Mouse (Mus musculus): ENCODE measurements around the gene Rbm19. TPM values are rescaled to one million over a fixed set of nuclear protein-coding genes. Genes with fewer than 3 reads are reported as not detected.
A peak's percentile ranks its signal among the peaks of the same experiment; 100 is the strongest.

Gene Rbm19
- polyA plus RNA-seq, 1 experiment, result 15.7 TPM

DNA sequence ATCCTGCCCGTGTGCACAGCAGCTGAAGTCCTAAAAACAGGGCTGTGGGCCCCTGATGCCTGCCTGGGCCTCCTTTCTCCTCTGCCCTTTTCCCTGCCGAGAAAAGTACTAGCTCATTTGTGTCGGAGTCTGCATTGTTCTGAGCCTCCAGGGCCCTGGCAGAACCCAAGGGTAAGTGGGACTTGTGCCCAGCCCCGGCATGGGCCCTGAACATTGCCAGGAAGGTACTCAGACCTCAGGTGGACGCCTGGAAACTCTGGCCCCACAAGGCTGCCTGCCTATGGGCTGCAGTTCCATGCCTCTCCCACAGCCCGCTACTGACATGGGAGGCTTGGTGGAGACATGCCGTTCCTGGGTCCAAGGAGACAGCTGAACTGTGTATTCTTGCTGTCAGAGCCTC, 72.3 kb downstream of the Rbm19 start:
- DNase-seq (ENCODE audit: low read depth), result peak; percentile 62
- no peak for TF ChIP-seq CTCF (IDR thresholded peaks at IDR 0.05; ENCODE audit: borderline replicate concordance, extremely low read depth, insufficient read depth, insufficient read length)
- no peak for TF ChIP-seq POLR2A (IDR thresholded peaks at IDR 0.05; ENCODE audit: borderline replicate concordance, extremely low read depth, insufficient read depth, insufficient read length, poor library complexity, severe bottlenecking)

DNA sequence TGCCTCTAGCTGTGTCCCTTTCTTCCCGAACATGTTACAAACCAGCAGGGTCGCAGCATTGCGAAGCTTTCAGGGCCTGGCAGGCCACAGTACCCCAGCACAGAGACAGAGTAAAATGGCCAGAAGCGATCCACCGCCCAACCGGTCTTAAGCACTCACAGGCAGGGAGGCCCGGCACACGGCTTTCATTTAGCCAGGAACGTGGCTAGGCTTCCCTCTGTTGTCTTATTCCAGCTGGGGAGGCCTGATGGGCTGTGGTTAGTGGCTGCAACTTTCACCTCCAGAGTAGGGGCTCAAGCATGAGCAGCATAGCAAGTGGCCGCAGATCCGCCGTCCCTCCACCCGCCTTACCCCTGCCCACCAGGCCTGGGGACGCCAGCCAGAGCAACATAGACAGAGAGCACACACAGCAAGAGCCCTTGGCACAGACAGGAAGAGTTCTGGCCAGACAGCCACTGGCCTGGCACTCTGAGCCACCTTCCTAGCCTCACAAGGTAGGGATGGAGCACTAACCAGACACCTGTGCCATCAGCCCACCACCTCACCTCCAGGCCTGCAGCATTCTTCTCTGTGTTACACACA, 73.8 kb downstream of the Rbm19 start:
- DNase-seq (ENCODE audit: low read depth), result peak; percentile 73

DNA sequence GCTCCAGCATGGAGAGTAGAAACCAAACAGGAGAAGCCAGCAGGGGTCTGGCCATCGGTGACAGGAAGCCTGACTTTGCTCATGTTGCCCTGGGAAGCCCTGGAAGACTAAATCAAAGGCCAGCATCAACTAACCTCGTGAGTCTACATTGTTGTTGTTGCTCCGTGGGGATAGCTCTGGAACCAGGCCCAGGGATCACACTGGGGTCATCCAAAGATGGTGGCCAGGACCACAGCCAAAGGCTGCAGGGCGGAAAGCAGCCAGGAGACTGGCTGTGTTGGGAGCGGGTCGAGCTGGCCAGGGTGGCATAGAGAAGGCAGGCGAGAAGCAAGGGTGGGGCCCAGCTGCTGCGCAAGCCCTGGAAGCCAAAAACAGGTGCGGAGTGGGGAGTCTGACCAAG, 75.4 kb downstream of the Rbm19 start:
- no peak for DNase-seq (ENCODE audit: low read depth)
- TF ChIP-seq POLR2A (IDR thresholded peaks at IDR 0.05; ENCODE audit: borderline replicate concordance, extremely low read depth, insufficient read depth, insufficient read length, poor library complexity, severe bottlenecking), result no peak
- TF ChIP-seq CTCF (IDR thresholded peaks at IDR 0.05; ENCODE audit: borderline replicate concordance, extremely low read depth, insufficient read depth, insufficient read length), result no peak

More for the DNA sequence above, 73.8 kb downstream of the Rbm19 start:
- TF ChIP-seq CTCF (IDR thresholded peaks at IDR 0.05; ENCODE audit: borderline replicate concordance, extremely low read depth, insufficient read depth, insufficient read length) (no peak), POLR2A (IDR thresholded peaks at IDR 0.05; ENCODE audit: borderline replicate concordance, extremely low read depth, insufficient read depth, insufficient read length, poor library complexity, severe bottlenecking) (no peak)

DNA sequence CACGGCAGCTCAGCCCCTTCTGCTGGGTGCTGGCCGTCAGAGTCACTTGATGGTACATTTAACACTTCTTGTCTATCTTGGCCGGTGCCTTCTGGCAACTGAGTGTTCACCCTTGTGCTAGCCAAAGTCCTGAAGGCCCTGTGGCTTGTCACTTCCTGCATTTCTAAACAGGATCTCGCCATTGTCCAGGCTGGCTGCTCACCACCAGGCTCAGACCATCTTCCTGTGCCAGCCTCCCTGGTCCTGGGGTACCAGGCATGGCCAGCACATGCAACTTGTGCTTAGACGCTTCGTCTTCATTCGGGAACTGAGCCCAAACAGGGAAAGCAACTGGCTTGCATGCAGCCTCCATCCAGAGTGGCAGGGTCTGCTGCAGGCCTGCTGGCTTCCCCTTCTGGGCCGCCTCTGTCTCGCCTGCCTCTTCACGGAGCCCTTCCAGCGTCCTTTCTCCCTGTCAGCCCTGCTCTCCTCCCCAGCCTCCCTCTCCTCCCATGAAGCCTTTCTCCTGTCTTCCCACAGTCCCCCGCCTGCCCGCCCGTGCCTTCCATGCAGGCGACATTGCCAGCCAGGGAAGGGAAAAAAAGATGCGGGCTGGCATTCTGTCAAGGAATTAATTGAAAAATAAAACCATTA, 78.2 kb downstream of the Rbm19 start:
- peak; percentile 93 for DNase-seq (ENCODE audit: low read depth)
- TF ChIP-seq POLR2A (IDR thresholded peaks at IDR 0.05; ENCODE audit: borderline replicate concordance, extremely low read depth, insufficient read depth, insufficient read length, poor library complexity, severe bottlenecking) (no peak), CTCF (IDR thresholded peaks at IDR 0.05; ENCODE audit: borderline replicate concordance, extremely low read depth, insufficient read depth, insufficient read length) (no peak)

DNA sequence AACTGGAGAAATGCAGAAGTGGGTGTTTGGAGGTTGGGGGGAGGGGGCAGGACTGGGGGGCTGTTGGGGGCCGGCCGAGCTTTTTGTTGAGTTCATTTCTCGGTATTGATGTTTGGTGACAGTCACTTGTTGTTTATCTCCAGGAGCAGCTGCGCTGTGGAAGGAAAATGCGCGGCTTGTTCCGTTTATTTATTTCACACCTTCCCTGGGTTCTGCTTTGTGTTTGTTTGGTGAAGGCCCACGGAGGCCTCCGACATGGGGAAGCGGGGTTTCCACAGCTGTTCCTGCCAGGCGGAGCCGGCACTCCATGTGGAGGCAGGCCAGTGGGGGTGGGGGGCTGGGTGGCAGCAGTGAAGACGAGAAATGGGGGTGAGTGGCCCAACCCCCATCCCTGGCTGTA, 78.7 kb downstream of the Rbm19 start:
- TF ChIP-seq CTCF (IDR thresholded peaks at IDR 0.05; ENCODE audit: borderline replicate concordance, extremely low read depth, insufficient read depth, insufficient read length), result no peak
- peak; percentile 89 for DNase-seq (ENCODE audit: low read depth)

DNA sequence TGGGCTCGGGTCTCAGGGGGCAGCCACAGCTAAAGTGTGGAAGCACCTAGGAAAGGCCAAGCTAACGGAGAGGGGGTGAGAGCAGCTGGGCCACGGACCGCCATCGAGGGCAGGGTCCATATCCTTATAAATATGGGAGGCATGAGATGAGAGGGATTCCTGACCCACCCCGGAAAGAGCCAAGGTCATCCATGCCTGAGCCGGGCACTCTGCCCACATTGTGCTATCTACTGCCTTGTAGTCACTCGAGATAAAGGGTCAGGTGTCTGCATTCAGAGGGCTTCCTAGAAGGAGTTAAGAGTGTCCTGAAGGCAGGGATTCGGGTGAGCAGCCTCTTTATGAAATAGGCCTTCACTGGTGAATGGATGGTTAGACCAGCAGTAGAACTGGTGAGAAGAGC, 80.6 kb downstream of the Rbm19 start:
- DNase-seq (ENCODE audit: low read depth), result no peak
- TF ChIP-seq CTCF (IDR thresholded peaks at IDR 0.05; ENCODE audit: borderline replicate concordance, extremely low read depth, insufficient read depth, insufficient read length), result no peak
- TF ChIP-seq POLR2A (IDR thresholded peaks at IDR 0.05; ENCODE audit: borderline replicate concordance, extremely low read depth, insufficient read depth, insufficient read length, poor library complexity, severe bottlenecking), result no peak

DNA sequence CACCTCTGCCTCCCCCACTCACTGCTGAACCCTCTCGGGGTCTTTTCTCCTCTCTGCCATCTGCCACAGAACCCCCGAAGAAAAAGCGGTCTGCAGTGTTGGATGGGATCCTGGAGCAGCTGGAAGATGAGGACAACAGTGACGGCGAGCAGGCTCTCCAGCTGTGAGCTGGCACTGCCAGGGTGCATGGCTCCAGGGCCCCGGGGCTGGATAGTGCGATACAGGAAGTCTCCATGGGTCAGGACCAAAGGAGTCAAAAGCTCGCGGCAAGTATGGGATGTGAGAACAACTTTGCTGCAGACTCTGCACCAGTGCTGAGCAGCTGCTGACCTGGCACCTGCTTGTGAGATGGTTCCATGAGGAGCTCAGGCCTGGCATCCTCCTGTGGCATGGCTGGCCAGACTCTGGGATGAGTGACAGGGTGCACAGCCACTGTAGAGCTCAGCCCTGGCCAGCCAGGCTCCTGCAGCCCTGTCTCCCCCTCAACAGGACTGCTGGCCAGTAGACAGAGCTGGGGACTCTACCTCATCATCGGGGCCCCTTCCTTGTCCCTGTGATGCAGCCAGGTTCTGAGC, 81.6 kb downstream of the Rbm19 start:
- peak; percentile 33 for DNase-seq (ENCODE audit: low read depth)
- TF ChIP-seq CTCF (IDR thresholded peaks at IDR 0.05; ENCODE audit: borderline replicate concordance, extremely low read depth, insufficient read depth, insufficient read length), result no peak
- TF ChIP-seq POLR2A (IDR thresholded peaks at IDR 0.05; ENCODE audit: borderline replicate concordance, extremely low read depth, insufficient read depth, insufficient read length, poor library complexity, severe bottlenecking), result no peak

DNA sequence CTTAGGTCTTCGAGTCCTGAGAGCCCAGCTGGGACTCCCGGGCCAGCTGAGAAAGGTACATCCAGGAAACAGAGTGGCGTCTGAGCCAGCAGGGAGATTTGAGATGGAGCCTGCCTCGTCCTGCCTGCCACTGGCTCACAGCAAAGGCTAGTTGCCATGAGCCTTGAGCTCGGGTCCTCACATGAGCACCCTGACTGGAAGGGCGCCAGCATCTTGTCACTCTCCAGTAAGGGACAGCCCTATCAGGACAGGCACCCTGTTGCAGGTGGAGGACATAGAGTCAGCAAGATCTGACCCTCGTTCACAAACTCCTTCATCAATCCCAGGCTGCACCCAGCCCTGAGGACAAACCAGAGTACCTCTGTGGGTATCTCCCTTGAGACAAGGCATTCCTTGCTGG, 83.6 kb downstream of the Rbm19 start:
- no peak for DNase-seq (ENCODE audit: low read depth)
- TF ChIP-seq POLR2A (IDR thresholded peaks at IDR 0.05; ENCODE audit: borderline replicate concordance, extremely low read depth, insufficient read depth, insufficient read length, poor library complexity, severe bottlenecking) (no peak), CTCF (IDR thresholded peaks at IDR 0.05; ENCODE audit: borderline replicate concordance, extremely low read depth, insufficient read depth, insufficient read length) (no peak)

DNA sequence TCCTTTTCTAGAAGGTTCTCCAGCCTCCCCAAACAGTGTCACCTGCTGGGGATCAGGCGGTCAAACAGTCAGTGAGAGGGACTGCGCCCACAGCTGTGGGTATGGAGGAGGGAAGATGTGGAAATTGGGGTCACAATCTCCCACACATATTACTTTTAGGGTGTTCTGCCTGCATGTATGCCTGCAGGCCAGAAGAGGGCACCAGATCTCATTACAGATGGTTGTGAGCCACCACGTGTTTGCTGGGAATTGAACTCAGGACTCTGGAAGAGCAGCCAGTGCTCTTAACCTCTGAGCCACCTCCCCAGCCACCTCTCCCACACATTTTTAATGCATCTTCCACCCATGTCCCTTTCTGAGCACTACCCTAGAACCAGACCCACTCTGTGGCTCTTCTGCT, 88.1 kb downstream of the Rbm19 start:
- DNase-seq (ENCODE audit: low read depth), result no peak
- TF ChIP-seq POLR2A (IDR thresholded peaks at IDR 0.05; ENCODE audit: borderline replicate concordance, extremely low read depth, insufficient read depth, insufficient read length, poor library complexity, severe bottlenecking) (no peak), CTCF (IDR thresholded peaks at IDR 0.05; ENCODE audit: borderline replicate concordance, extremely low read depth, insufficient read depth, insufficient read length) (no peak)

DNA sequence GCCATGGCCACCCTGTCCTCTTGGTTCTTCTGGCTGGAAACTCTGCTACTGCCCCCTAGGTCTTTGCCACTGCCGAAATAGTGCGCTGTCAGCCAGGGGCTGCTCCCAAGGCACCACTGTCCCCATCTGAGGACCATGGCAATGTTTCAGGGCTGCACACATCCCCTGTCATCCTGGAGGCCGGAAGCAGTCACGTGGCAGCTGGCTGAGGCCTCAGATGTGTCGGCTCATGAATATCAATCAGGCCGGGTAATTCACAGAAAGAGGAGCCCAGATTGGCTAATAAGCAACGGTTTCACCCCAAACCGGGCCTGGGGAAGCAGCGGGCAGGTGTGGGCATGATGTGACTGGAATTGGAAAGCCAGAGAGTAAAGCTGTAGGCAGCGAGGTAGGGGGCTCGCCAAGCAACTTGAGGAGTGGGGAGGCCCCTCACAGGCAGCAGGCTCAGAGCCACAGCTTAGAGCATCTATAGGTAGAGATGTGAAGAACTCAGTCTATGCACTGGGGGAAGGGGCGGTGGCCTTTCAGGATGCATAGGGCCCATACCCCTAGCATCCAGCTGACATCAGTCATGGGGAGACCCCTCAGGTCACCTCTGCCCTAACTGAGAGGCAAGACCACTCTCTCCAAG, 90.2 kb downstream of the Rbm19 start:
- TF ChIP-seq CTCF (IDR thresholded peaks at IDR 0.05; ENCODE audit: borderline replicate concordance, extremely low read depth, insufficient read depth, insufficient read length) (no peak), POLR2A (IDR thresholded peaks at IDR 0.05; ENCODE audit: borderline replicate concordance, extremely low read depth, insufficient read depth, insufficient read length, poor library complexity, severe bottlenecking) (no peak)
- DNase-seq (ENCODE audit: low read depth), result peak; percentile 91

DNA sequence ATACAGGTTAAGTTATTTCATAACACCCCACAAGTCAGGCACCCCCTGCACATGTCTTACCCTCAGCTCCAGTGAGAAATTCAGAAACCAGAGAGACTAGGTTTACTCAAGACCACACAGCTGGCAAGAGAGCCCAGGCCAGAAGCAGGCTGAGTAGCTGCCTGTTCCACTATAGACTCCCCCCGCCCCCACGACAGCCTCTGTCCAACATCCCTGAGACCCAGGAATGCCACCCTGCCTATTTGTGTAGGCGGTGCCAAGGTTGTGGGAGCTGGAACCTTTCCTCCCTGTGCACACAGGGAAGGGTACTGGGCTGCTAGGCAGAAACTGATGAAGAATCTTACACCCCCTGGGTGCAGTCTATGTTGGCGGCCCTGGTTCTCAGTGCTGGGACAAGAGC, 91.2 kb downstream of the Rbm19 start:
- DNase-seq (ENCODE audit: low read depth), result no peak

More for the DNA sequence above, 91.2 kb downstream of the Rbm19 start:
- TF ChIP-seq POLR2A (IDR thresholded peaks at IDR 0.05; ENCODE audit: borderline replicate concordance, extremely low read depth, insufficient read depth, insufficient read length, poor library complexity, severe bottlenecking), result no peak
- TF ChIP-seq CTCF (IDR thresholded peaks at IDR 0.05; ENCODE audit: borderline replicate concordance, extremely low read depth, insufficient read depth, insufficient read length), result no peak
